Mouse (Mus musculus): ENCODE measurements around the gene Mrpl48.

Gene Mrpl48

DNA sequence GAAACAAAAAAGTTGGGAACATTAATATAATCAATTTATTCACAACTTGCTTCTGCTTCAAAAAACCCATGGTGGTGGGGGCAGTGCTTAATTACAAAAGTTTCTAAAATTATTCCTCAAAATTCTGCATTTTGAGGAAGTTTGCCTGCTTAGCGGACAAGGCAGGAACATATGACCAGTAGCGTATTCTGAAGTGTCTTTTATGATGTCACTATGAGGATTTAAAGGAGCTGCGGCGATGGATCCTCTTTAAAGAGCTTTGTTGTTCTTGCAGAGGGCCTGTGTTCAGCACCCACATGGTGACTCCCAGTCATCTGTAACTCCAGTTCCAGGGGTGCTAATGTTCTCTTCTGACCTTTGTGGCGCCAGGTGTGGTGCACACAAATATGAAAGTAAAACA lies 77.3 kb downstream of the Mrpl48 start:
- DNase-seq: no peak

DNA sequence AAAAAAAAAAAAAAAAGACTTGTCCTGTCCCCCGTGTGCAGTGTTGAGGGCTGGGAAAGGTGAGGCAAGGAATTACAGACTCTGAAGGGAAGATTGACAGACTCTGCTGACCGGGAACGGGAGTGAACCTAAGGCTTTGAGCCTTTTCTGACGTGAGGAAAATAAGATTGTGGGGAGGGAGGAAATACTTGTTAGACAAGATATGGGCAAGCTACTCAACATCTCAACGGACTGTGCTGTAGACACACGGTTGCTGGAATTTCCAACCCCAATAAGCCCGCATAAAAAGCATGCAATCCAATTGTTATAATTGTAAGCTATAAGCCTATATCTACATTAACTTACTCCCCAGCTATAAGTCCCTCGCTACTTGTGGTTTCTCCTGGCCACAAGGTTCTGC lies 83.4 kb downstream of the Mrpl48 start:
- DNase-seq: no peak

DNA sequence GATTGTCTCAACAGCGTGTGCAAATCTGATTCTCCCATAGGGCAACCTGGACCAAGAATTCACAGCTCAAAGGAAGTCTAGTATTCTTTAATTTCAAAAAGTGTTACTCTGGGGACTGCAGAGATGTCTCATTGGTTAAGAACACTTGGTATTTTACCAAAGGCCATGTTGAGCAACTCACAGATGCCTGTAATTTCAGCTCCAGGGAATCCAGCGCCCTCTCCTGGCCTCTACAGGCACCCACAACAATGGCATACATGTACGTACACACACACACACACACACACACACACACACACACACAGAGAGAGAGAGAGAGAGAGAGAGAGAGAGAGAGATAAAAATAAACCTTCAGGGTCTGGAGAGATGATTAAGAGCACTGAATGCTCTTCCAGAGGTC lies 85.9 kb downstream of the Mrpl48 start:
- DNase-seq: no peak

DNA sequence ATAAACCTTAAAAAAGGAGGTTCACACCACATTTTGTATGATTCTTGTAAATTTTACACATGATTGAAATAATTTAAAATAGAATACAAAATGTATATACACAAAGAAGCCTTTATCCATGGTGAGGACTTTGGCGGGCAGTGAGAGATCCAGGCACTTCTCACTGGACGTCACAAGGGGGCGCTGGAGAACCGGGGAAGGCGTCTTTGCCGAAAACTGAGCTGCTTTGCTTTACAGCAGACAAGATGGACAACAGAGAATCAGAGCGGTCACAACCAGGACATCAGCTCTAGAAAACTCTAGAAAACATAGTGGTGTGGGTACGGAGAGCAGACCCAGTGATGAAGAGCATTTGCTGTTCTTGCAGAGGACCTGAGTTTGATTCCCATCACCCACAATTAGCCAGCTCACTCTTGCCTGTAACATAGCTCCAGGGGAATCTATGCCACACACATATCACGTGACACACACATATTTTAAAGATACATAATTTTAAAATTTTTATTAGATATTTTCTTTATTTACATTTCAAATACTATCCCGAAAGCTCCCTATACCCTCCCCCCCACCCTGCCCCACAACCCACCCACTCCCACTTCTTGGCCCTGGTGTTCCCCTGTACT lies 87.3 kb downstream of the Mrpl48 start:
- peak; percentile 54 for DNase-seq

DNA sequence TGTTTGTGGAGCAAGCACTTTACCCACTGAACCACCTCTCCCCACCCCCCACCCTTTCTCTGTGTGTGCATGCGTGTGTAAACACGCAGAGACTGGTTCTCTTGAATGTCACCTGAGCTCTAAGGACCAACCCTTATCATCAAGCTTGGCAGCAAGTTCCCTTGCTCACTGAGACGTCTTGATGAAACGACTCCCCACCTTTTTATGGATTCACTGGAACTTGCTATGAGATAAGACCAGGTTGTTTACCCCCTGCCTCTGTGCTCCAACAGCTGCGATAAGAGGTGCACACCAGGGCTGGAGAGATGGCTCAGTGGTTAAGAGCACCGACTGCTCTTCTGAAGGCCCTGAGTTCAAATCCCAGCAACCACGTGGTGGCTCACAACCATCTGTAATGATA lies 87.9 kb downstream of the Mrpl48 start:
- no peak for DNase-seq

DNA sequence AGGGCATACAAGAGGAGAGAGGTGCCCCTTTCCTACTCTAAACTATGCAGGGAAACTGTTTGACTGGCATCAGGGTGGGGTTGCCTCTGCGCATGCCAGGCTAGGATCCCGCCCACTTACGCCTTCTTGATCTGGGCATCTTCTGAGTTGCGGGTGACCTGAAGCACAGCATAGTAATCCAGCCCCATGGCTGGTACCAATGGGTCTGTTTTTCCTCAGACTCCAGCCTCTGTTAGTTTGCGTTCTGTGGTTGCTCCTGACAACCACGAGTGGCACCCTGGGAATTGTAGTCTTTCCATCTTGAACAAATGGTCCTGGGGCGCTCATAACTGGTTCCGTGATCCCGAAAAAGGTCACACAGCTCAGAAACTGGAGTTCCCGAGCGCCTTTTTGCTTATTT lies 93.5 kb downstream of the Mrpl48 start, which contains the start of gene Dnajb13:
Dnajb13 (minus strand) TSS at position 388 of the 400 bp plus-strand sequence.
- DNase-seq: no peak

DNA sequence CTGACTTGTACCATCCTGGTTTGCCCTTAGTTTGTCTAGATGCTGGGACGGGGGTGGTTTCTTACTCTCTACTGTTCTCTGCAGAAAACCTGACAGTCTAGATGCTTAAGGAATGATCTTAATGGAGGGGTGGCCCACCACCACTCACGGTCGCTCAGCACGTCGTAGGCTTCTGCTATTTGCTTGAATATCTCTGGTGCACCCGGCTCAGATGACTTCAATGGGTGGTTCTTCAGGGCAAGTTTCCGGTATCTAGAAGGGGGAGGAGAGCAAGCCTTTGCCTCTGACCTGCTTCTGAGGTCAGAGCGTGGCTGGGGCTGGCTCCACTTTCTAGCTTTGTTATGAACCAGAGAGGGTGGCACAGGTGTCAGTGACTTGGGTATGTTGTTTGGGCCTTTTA lies 96.5 kb downstream of the Mrpl48 start:
- DNase-seq: no peak

DNA sequence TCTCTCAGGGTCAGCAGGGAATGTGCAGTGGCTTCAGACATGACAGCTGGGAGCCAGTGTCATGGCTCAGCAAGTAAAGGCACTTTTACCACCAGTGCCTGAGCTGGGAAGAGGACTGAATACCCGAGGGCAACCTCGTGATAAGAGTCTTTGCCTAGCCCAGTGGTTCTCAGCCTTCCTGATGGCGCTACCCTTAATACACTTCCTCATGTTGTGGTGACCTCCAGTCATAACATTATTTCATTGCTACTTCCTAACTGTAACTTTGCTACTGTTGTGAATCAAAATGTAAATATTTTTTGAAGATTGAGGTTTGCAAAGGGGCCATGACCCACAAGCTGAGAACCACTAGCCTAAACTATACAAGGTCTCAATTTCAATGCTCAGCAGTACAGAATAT lies 99.4 kb downstream of the Mrpl48 start:
- DNase-seq: no peak

DNA sequence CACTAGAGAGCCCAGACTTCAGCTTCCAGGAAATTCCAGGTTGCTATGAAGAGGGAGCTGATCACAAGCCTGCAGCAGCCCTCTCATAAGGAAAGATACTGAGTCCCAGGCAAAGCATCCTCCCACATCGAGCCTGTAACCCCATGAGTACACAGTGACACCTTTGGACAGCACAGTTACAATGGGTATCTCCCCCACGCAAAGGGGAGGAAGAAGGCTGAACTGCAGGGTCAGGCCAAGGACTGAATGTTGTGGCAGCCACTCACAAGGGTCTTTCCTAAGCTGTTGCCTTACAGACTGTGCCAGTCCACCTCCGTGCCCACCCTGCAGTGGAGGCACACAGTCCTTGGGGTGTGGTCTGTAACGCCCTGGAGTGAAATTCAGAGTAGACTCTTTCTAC lies 101.6 kb downstream of the Mrpl48 start:
- DNase-seq: no peak

DNA sequence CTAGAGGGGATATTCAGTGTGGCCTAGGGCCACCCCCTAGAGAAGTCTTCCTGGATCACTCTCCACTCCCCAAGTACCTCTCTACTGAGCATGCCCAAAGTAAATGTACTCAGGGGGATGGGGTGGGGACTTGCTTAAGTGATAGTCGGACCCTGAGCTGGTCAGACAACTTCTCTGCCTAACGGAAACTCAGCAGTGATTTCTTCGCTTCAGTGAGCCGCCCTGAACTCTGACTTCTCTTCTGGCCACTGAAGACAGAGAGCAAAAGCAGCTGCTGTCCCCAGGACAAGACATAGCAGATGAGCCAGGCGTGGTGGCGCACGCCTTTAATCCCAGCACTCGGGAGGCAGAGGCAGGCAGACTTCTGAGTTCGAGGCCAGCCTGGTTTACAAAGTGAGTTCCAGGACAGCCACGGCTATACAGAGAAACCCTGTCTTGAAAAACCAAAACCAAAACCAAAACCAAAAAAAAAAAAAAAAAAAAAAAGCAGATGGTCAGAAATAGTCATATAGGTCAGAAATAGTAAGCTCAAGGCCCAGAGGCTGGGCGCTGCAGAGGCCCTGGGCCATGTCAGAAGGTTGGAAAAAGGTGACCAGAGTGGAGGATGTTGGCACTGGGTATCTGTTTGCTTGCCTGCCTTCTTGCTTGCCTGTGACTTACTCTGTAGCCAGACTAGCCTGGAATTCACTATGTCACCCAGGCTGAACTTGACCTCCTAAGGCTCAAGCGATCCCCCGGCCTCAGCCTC lies 103.2 kb downstream of the Mrpl48 start:
- DNase-seq: no peak

DNA sequence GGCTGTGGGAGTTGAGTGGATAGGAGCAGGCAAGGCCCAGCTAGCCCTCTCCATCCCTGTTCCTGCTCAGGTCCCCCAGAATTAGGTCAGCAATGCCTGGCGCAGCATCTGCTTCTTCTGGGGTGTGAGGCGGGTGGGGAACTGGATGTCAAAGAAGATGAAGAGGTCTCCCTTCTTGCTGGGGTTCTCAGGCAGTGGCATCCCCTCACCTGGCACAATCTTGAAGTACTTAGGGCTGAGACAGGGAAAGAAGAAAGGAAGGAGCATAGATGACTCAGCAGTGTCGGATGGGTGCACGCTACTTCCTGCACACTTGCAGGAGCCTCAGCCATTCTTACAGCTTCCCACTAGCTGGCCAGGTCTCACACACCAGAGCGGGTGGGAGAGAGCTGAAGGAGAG lies 105.0 kb downstream of the Mrpl48 start:
- DNase-seq: no peak

DNA sequence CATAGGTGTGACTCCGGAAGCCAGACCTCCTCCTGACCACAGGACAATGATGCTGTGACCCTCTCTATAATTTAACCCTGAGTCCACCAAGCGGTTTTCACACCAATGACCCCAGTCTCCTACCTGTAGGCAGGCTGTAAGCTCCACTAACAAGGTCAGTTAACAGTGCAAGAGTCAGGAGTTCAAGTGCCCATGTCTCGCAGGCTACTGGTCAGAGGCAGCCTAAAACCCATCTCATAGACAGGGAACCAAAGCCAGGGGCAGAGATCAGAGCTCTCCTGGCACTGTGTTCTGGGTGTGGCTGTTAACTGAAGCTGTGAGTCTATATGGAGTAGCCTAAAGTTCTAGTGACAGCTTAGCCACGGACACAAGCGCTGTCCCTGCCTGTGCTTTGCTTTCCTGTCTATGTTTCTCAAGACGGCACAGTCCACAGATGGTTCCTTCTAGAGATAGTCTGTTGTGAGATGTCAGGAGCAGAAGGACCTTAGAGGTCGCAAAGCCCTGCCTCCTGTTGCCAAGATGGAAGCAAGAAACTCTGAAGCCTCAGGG lies 105.7 kb downstream of the Mrpl48 start:
- no peak for DNase-seq

DNA sequence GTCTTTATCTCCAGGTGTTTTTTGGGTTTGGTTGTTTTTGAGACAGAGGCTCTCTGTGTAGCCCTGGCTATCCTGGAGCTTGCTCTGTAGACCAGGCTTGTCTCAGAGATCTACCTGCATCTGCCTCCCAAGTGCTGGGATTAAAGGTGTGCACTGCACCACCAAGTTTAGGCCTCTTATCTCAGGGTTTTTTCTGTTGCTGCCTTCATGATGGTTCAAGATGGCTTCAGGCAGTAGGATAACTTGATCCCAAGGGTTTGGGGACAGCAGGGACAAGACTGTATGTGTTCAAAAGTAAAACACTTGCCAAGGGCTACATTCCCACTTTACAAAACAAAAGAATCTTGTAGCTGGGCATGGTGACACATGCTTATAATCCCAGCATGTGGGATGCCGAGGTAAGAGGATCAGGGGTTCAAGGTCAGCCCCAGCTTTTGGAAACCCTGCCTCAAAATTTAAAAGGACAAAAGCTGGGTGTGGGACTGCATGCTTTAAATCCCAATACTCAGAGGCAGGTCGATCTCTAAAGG lies 106.2 kb downstream of the Mrpl48 start:
- no peak for DNase-seq

DNA sequence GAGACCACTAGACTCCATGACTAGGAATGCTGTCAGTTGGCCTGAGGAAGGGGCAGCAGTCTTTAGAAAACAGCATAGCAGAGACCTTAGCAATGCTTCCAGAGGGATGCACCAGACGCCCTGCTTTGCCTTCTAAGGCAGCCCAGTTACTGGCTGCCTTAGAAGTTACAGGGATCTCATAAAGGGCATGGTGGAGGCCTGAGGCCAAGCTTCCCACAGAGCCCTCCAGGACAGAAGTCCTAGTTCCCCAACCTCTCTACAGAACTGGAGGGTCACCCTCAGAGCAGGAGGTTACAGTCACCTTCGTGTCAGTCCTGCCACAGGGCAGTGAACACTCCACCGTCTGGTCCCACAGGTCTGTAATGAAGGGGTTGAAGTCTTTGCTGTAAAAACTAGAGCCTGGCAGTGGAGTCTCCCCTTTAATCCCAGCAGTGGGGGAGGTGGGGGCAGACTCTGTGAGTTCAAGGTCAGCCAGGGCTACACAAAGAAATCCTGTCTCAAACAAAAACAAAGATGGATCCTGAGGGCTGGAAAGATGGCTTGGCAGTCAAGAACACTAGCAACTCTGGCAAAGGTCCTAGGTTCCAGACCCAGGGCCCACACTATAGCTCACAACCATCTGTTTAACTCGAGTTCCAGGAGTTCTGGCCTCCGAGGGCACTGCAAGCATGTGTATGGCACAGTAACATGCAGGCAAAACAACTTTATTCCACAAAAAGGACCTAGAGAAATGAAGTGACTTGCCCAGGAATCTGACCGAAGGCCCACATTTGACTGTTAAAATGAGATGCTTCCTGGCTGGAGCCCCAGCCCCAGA lies 106.9 kb downstream of the Mrpl48 start:
- no peak for DNase-seq

DNA sequence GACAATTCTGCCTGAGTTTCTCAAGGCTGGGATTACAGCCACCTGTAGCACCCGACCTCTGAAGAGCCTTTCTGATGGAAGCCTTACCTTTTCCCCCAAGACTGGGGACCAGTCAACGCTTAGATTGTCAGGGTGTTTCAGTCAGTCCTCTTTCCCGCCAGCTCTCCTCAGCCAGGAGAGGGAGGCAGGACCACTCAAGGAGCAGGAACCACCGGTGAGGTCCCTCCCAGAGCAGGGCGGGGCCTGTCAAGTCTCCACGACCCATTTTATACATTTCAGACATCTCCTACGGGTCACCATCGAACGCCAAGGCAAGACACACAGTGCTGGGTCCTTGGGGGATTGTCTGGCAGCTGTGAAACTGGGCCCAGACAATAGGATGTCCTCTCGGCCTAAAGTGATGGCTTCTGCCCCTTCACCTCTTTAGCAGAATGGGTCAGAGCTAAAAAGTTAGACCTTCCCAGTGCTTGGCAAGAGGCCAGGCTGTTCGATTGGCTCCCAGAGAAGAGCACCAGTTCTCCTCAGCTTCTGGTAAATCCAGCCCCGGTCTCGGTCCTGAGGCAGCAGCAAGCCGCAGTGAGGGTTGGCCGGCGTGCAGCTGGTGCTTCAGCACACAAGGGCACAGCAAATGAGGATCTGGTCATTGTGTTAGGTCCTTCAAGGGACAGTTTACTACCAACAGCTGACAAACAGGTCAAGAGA lies 107.7 kb downstream of the Mrpl48 start:
- DNase-seq: no peak

DNA sequence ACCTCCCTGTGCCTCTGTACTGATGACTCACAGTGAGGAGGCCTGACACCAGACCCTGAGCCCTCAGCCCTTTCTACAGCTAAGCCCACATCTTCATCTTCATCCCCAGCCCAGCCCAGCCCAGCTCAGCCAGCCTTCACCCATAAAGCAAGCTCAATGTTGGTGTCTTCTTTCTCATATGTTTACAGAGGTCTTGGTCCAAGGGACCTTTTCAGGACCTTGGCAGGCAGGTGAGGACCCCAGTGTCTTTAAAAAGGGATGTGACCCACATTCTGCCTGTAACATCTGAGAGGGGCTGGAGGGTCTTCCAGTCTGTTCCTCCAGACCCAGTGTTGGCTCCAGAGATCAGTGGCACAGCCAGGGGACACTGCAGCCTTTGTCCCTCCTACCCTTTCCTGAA lies 108.6 kb downstream of the Mrpl48 start:
- no peak for DNase-seq

DNA sequence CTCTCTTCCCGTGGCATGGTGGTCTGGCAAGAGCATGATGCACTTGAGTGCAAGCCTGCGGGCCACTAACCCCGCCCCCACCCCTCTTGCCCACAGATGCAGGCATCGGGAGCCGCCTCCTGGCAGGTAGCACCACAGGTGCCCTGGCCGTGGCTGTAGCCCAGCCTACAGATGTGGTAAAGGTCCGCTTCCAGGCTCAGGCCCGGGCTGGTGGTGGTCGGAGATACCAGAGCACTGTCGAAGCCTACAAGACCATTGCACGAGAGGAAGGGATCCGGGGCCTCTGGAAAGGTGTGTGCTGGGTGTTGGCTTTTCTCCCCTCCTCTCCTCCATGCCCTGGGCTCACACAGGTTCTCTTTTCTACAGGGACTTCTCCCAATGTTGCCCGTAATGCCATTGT lies 110.1 kb downstream of the Mrpl48 start:
- DNase-seq: no peak

DNA sequence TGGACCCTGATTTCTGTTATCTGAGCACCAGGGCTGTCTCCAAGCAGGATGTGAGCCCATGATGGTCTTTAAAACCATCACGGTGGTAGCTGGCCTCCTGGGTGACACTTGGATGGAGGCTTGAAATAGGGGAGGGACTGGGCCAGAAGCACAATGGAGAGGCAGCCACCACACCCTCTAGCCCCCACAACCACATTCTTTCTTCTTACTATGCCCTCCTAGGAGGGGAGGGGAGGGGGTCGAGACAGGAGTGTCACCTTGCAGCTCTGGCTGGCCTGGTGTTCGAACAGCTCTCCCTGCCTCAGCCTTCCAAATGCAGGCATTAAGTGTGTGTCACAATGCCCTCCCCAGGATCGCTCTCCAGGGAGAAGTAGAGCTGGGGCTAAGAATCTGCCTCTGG lies 110.7 kb downstream of the Mrpl48 start:
- DNase-seq: no peak

DNA sequence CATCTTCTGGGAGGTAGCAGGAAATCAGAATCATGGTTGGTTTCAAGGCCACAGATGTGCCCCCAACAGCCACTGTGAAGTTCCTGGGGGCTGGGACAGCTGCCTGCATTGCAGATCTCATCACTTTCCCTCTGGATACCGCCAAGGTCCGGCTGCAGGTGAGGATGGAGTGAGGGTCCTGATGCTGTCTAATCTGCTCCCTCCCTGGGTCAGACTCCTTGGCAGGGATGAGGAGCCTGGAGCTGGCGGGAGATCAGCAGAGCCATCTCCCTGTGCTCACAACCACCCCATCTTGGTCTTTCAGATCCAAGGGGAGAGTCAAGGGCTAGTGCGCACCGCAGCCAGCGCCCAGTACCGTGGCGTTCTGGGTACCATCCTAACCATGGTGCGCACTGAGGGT lies 111.3 kb downstream of the Mrpl48 start:
- no peak for DNase-seq

DNA sequence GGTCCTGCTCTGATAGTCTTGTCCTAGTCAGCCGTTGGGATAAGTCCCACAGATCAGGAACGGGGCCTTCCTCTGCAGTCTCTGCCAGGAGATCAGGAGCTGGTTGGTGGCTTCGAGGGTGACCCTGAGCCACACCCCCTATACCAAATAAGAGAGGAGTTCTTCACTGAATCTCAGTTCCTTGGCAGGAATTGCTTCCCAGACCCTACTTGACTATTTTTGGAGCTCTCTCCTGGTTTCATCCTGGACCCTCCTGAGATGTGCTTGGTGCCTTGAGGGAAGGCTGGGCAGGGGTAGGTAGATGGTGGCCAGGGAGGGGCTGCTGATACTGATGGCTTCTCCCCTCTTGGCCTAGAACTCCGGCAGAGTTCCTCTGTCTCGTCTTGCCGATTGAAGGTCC lies 111.7 kb downstream of the Mrpl48 start:
- no peak for DNase-seq

Data from kidney, adult 11 months (tissue).